Mouse (Mus musculus): ENCODE results near the gene Cped1. TPM values are rescaled to one million over a fixed set of nuclear protein-coding genes. Genes with fewer than 3 reads are reported as not detected.
A peak's percentile ranks its signal among the peaks of the same experiment; 100 is the strongest.

Gene Cped1
- polyA plus RNA-seq, 1 experiment: 0.79 TPM

DNA sequence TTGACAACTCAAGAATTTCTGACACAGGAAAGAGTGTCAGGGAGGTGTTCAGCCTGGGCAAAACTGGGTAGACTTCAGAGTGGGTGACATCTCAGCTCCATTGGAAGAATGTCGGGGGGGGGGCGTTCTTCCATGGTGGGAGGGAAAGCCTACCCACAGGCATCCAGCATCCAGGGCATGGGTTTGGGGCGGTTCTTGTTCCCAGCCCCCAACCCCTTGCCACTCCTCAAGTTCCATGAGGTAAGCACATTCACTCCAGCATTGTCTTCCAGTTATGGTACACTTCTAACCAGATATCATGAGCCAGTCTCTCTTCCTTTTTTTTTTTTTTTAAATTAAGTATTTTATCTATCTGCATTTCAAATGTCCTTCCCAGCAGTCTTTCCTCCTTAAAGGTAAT lies 118.0 kb downstream of the Cped1 start:
- Histone ChIP-seq H3K27me3 (ENCODE audit: control insufficient read depth, insufficient read depth, insufficient read length) (no peaks in the 10 kb centered on the region), H3K36me3 (ENCODE audit: control insufficient read depth, insufficient read depth) (no peaks in the 10 kb centered on the region), H3K4me2 (ENCODE audit: low read depth) (no peak overlapping the region), H3K79me2 (ENCODE audit: control insufficient read depth, insufficient read depth) (no peaks in the 10 kb centered on the region), H3ac (ENCODE audit: control insufficient read depth, insufficient read length) (no peak overlapping the region), H3K4me3 (no peak overlapping the region)
- TF ChIP-seq POLR2A (IDR thresholded peaks at IDR 0.05; ENCODE audit: insufficient read length, low read depth) (no peak), TCF12 (IDR thresholded peaks at IDR 0.05; ENCODE audit: insufficient read depth, poor library complexity, severe bottlenecking) (no peak), MYOD1 (IDR thresholded peaks at IDR 0.05; ENCODE audit: control insufficient read depth in 1 of 3, insufficient read length in 2 of 3, low read depth in 2 of 3) (no peak), MYOG (IDR thresholded peaks at IDR 0.05; ENCODE audit: control insufficient read depth in 1 of 3, insufficient read depth in 1 of 3, insufficient read length in 2 of 3, low read depth in 2 of 3) (no peak), POLR2AphosphoS2 (IDR thresholded peaks at IDR 0.05; ENCODE audit: insufficient read length, low read depth) (no peak), USF1 (IDR thresholded peaks at IDR 0.05; ENCODE audit: low read depth) (no peak), SRF (IDR thresholded peaks at IDR 0.05; ENCODE audit: control insufficient read depth, insufficient read length, low read depth) (no peak), MAX (IDR thresholded peaks at IDR 0.05; ENCODE audit: low read depth) (no peak), REST (IDR thresholded peaks at IDR 0.05; ENCODE audit: insufficient read depth, insufficient read length) (no peak)

DNA sequence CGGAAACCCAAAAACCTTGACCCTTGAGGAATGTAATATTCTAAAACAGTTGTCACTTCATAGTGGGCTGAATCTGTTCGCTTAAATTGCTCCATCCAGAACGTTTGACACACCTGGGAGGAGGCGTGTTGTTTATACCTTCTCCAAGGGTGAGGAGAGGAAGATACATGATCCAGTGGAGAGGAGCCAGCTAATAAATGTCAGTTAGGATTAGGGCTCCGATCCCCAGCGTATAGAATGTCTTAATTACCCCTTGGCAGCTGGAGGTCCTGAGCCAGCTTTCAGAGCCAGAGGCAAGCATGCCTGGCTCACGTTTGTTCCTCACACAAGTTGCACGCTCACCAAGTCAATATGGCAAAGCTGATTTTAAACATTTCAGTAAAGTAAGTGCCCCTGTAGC lies 118.5 kb downstream of the Cped1 start:
- TF ChIP-seq MYOD1 (IDR thresholded peaks at IDR 0.05; ENCODE audit: control insufficient read depth in 1 of 3, insufficient read length in 2 of 3, low read depth in 2 of 3) (no peak), SRF (IDR thresholded peaks at IDR 0.05; ENCODE audit: control insufficient read depth, insufficient read length, low read depth) (no peak), POLR2AphosphoS2 (IDR thresholded peaks at IDR 0.05; ENCODE audit: insufficient read length, low read depth) (no peak), E2F4 (IDR thresholded peaks at IDR 0.05; ENCODE audit: insufficient read depth) (no peak), USF1 (IDR thresholded peaks at IDR 0.05; ENCODE audit: low read depth) (no peak), POLR2A (IDR thresholded peaks at IDR 0.05; ENCODE audit: insufficient read length, low read depth) (no peak), TCF12 (IDR thresholded peaks at IDR 0.05; ENCODE audit: insufficient read depth, poor library complexity, severe bottlenecking) (no peak), CEBPB (IDR thresholded peaks at IDR 0.05; ENCODE audit: insufficient read depth, poor library complexity, severe bottlenecking) (no peak), TCF3 (IDR thresholded peaks at IDR 0.05; ENCODE audit: insufficient read length, low read depth) (no peak), MYOG (IDR thresholded peaks at IDR 0.05; ENCODE audit: control insufficient read depth in 1 of 3, insufficient read depth in 1 of 3, insufficient read length in 2 of 3, low read depth in 2 of 3) (no peak), MAX (IDR thresholded peaks at IDR 0.05; ENCODE audit: low read depth) (no peak), REST (IDR thresholded peaks at IDR 0.05; ENCODE audit: insufficient read depth, insufficient read length) (no peak)
- Histone ChIP-seq H3K36me3 (ENCODE audit: control insufficient read depth, insufficient read depth) (no peaks in the 10 kb centered on the region), H3ac (ENCODE audit: control insufficient read depth, insufficient read length) (no peak overlapping the region), H3K27me3 (ENCODE audit: control insufficient read depth, insufficient read depth, insufficient read length) (no peaks in the 10 kb centered on the region), H3K79me2 (ENCODE audit: control insufficient read depth, insufficient read depth) (no peaks in the 10 kb centered on the region), H3K4me2 (ENCODE audit: low read depth) (no peak overlapping the region), H3K4me3 (no peak overlapping the region)

DNA sequence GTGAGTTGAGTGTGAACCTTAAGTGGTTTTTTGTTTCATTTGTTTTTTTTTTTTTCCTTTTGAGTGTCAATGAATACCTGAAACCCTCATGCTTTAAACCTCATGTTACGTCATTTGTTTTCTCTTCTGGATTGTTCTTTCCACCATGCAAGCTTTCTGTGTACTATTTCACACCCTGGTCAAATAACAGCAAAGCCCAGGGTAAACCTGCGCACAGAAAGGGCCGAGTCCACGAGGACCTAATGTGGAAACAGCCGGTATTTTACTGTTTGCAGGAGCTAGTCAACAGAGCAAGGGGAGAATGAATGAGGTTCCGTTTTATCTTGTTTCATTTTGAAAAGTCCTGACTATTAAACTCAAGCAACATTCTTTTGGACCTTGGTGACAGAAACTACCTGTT lies 128.4 kb downstream of the Cped1 start:
- Histone ChIP-seq H3K27me3 (ENCODE audit: control insufficient read depth, insufficient read depth, insufficient read length) (no peaks in the 10 kb centered on the region), H3K4me2 (ENCODE audit: low read depth) (no peak overlapping the region), H3ac (ENCODE audit: control insufficient read depth, insufficient read length) (no peak overlapping the region), H3K36me3 (ENCODE audit: control insufficient read depth, insufficient read depth) (no peaks in the 10 kb centered on the region), H3K79me2 (ENCODE audit: control insufficient read depth, insufficient read depth) (no peaks in the 10 kb centered on the region), H3K4me3 (no peak overlapping the region)
- no peak for TF ChIP-seq USF1 (IDR thresholded peaks at IDR 0.05; ENCODE audit: low read depth)
- no peak for TF ChIP-seq MAX (IDR thresholded peaks at IDR 0.05; ENCODE audit: low read depth)
- no peak for TF ChIP-seq POLR2A (IDR thresholded peaks at IDR 0.05; ENCODE audit: insufficient read length, low read depth)
- TF ChIP-seq MYOG (IDR thresholded peaks at IDR 0.05; ENCODE audit: control insufficient read depth in 1 of 3, insufficient read depth in 1 of 3, insufficient read length in 2 of 3, low read depth in 2 of 3): no peak
- no peak for TF ChIP-seq E2F4 (IDR thresholded peaks at IDR 0.05; ENCODE audit: insufficient read depth)
- no peak for TF ChIP-seq CEBPB (IDR thresholded peaks at IDR 0.05; ENCODE audit: insufficient read depth, poor library complexity, severe bottlenecking)
- no peak for TF ChIP-seq TCF3 (IDR thresholded peaks at IDR 0.05; ENCODE audit: insufficient read length, low read depth)
- no peak for TF ChIP-seq SRF (IDR thresholded peaks at IDR 0.05; ENCODE audit: control insufficient read depth, insufficient read length, low read depth)
- TF ChIP-seq REST (IDR thresholded peaks at IDR 0.05; ENCODE audit: insufficient read depth, insufficient read length): no peak
- TF ChIP-seq MYOD1 (IDR thresholded peaks at IDR 0.05; ENCODE audit: control insufficient read depth in 1 of 3, insufficient read length in 2 of 3, low read depth in 2 of 3): no peak
- no peak for TF ChIP-seq POLR2AphosphoS2 (IDR thresholded peaks at IDR 0.05; ENCODE audit: insufficient read length, low read depth)

DNA sequence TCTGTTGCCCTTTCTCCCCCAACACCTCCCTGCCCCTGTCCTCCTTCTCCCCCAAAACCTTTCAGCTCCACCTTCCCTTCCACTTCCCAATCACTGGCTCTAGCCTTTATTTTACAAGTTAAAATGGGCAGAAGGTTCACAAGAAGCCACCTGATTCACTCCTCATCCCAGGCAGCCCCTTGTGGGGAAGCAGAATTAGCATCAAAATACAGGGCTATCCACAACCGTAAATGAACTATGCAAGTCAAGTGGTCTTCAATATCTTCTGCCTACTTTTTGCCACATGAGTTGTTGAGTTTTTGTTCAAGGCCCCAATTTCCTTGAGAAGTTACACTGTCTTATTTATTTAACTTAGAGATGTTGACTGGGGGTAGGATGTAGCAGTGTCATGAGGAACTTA lies 131.0 kb downstream of the Cped1 start:
- Histone ChIP-seq H3ac (ENCODE audit: control insufficient read depth, insufficient read length) (no peak overlapping the region), H3K4me3 (no peak overlapping the region), H3K27me3 (ENCODE audit: control insufficient read depth, insufficient read depth, insufficient read length) (no peaks in the 10 kb centered on the region), H3K36me3 (ENCODE audit: control insufficient read depth, insufficient read depth) (no peaks in the 10 kb centered on the region), H3K4me2 (ENCODE audit: low read depth) (no peak overlapping the region), H3K79me2 (ENCODE audit: control insufficient read depth, insufficient read depth) (no peaks in the 10 kb centered on the region)
- no peak for TF ChIP-seq CEBPB (IDR thresholded peaks at IDR 0.05; ENCODE audit: insufficient read depth, poor library complexity, severe bottlenecking)
- no peak for TF ChIP-seq TCF3 (IDR thresholded peaks at IDR 0.05; ENCODE audit: insufficient read length, low read depth)

DNA sequence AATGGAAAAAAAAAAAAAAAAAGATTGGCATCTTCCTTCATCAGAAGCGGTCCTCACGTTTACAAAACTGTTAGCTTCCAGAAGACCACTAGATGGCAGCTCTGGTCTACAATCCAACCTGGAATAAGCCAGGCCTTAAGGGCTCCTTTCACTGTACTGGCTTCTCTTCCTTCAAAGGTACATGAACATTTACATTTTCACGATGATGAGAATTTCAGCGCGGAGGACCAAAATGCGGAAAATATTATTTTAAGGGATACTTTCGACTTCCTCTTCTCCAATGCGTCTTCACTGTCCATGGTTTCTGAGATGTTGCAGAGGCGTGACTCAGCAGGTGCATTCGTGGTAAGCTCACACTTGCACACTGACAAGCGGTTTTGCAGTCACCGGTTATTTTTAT lies 136.4 kb downstream of the Cped1 start:
- Histone ChIP-seq H3K4me2 (ENCODE audit: low read depth) (peak overlapping the region; percentile 8), H3K4me3 (no peak overlapping the region), H3K79me2 (ENCODE audit: control insufficient read depth, insufficient read depth) (no peaks in the 10 kb centered on the region), H3ac (ENCODE audit: control insufficient read depth, insufficient read length) (no peak overlapping the region), H3K36me3 (ENCODE audit: control insufficient read depth, insufficient read depth) (no peaks in the 10 kb centered on the region), H3K27me3 (ENCODE audit: control insufficient read depth, insufficient read depth, insufficient read length) (no peaks in the 10 kb centered on the region)
- TF ChIP-seq MYOD1 (IDR thresholded peaks at IDR 0.05; ENCODE audit: control insufficient read depth in 1 of 3, insufficient read length in 2 of 3, low read depth in 2 of 3) (peak in 2 of 3 experiments; percentile 43 to 52), CEBPB (IDR thresholded peaks at IDR 0.05; ENCODE audit: insufficient read depth, poor library complexity, severe bottlenecking) (no peak), POLR2A (IDR thresholded peaks at IDR 0.05; ENCODE audit: insufficient read length, low read depth) (no peak)
